Mouse (Mus musculus) heart, adult 9 months (tissue): ENCODE measurements around the gene Phactr3.
A peak's percentile ranks its signal among the peaks of the same experiment; 100 is the strongest.
"Not testable (repeated sequence)": the region's sequence is repeated elsewhere in the genome, so short reads cannot be mapped to it uniquely, and the experiment has no call there.

Experiments used
- DNase-seq, 2 experiments: peaks; one replicate each; pipeline ENCODE4 v3.0.0; 2022; ENCODE audit warnings: low spot score in 2 of 2

The Phactr3 gene

DNA sequence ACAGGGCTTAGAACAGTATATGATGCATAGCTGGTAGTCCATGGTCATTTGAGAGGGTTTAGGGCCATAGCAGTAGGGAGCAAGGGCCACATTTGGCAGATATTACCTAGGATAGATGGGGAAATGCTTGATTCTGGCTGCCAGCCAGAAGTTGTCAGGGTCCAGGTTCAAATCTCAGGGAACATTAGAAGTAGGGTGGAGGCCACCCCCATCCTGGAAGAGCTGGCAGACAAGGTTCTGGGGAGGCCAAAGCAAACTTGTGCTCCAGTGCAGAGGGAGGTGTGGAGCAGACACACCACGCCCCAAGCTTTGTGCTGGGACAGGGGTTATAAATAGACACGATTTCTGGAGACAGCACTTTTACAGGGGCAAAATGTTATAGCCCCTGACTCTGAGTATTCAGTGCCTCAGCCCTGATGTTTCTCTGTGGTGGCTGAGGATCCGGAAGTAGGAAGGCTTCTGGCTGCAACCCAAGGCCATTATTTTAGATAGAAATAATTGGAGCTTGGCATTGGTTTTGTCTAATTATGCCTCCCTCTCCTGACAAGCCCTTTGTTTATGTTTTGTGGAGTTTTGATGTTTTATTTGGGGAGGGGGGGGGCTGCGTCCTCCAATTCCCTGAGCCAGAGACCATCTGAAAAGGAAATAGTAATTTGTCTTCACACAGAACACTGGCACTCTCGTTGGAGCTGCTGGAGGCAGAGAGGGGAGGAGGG is 208.1 kb downstream of the Phactr3 start:
- DNase-seq = no peak

DNA sequence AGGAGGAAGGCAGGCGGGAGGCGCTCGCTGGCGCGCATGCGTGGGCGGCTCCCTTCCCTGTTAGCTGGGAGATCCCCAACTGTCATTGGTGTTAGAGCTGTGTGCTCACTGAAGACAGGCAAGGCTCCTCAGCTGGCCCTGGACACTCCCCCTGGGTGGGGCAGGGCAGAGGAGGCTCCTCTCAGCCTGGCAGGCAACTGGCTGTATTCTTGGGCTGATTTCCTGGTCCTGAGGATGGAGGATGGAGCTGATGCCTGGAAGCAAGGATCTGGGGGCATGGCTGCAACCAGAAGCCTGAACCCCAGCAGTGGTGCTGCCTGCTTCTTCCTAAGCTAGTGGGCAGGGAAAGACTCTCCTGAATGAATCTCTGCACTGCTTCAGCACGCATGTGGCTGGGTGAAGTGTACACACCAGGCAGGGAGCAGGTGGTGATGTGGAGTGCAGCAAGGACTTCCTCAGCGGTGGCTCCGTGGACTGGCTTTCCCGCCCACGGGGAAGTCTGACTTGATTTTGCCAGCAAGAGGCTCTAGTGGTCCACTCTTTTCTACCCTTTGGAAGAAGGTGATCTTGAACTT is 208.8 kb downstream of the Phactr3 start:
- DNase-seq = peak; percentile 33 to 53

DNA sequence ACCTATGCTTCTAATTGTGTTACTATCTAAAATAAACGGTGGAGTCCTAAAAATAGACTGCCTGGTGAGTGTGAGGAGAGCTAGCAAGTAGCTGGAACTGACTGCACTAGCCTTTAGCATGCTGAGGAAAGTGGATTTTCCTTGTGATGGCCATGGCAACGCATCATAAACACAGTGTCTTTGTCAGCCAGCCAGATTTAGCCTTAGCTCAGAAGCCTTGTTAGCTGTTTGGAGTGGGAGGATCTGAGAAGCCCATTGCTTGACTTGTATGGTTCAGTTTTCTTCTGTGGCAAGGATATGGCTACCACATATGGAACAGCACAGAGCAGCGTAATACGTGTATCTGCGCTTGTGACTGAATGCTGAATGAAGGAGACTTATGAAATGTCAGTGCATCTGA is 210.8 kb downstream of the Phactr3 start:
- peak in 1 of 2 experiments; percentile 30 for DNase-seq

GRCm38 (mm10) chr2:178329986-178330385 is 211.2 kb downstream of the Phactr3 start:
- no peak for DNase-seq

DNA sequence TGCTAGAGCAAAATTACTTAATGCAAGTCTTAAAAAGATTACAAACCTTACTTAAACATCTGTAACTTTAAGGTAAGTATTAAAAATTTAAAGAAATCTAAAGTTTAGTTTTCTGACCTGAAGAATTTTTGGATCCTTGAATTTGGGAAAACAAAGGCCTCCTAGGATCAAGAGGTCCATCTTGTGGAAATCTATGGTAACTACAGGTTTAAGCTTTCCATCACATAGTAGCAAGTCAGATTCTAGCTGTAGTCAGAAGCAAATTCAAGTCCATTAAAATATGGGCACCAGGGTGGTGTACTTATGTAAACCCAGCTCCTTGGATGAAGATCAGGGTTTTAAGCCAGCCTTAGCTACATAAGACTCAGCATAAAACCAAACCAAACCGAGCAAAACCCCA is 219.1 kb downstream of the Phactr3 start:
- DNase-seq = no peak

DNA sequence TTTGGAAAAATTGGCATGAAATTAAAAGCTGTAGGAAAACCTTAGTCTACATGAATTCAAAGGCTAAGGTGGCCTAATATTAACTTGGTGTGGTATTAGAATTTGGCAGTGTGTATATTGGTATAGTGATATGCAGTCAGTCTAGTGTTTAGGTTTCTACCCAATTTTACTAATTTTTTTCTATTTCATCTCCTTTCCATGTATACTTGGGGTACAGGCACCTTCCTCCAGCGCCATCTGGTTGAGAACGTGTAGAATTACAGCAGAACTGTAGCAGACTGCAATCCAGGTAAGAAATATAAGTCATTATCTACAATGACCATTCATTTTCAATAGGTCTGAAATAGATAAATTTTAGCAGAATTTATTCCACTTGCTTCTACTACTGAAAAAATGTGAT is 220.3 kb downstream of the Phactr3 start:
- no peak for DNase-seq

DNA sequence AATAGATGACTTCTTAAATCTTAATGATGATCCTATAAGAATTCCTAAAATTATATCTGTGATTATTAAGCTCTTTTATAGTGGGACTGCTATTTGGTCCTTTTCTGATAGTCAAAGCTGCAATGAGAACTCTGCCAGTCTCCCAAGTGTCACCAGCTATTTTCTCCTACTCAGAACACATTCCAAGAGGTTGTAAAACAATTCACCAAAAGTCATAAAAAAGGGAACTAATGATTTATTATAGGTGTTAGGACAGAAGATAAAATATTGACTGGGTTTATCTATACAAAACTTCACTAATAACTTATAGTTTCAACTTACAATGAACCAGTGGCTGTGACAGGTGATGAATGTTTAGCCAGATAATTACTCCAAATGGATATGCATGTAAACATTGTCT is 223.3 kb downstream of the Phactr3 start:
- DNase-seq = not testable (repeated sequence)

DNA sequence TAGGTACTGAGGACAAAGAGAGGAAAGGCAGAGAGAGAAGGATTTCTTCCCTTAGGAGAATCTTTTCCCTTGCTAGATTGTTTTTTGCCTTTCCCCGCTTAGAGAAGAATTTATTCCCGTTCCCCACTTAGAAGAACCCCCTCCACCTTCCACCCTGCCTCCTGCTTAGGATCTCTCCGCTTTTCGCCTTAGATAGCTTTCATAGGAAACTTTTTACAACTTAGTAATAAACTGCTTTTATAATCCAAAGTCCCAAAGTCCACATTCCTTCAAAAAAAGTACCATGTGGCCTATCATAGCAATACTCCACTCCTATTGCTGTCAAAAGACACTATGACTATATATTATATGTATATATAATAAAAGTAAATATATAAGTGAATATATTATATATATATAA is 223.8 kb downstream of the Phactr3 start:
- no peak for DNase-seq
